Mouse (Mus musculus) layer of hippocampus, adult 2 months (tissue): ENCODE results near the gene Map3k5. TPM values are rescaled to one million over a fixed set of nuclear protein-coding genes. Genes with fewer than 3 reads are reported as not detected.
A peak's percentile ranks its signal among the peaks of the same experiment; 100 is the strongest.

ENCODE experiments used
- DNase-seq, 2 experiments: peaks; one replicate each; pipeline ENCODE4 v3.0.0; 2022; ENCODE audit warnings: low spot score in 2 of 2
- H3K27ac ChIP-seq: fragments of 200-600 bp; 2 replicates; pipeline ENCODE4 v1.8.1; 2022
- H3K4me3 ChIP-seq: fragments of 200-600 bp; 2 replicates; pipeline ENCODE4 v1.8.1; 2022; ENCODE audit warnings: mild to moderate bottlenecking
- CTCF ChIP-seq: fragments of 200-600 bp; conservative IDR thresholded peaks from 2 replicates; pipeline ENCODE4 v1.8.1; 2022; ENCODE audit warnings: antibody characterized with exemption, mild to moderate bottlenecking, moderate library complexity
- total RNA-seq, 2 experiments: library from RNA; stranded (reverse); gene quantifications; 2 replicates each; pipeline ENCODE4 v1.2.3; 2021

Map3k5 gene
- total RNA-seq, 2 experiments from 2014 or later = 30.6 to 33.1 TPM

- TF ChIP-seq CTCF = no peak
- DNase-seq = no peak
- no peak overlapping the region for H3K4me3 ChIP-seq
- H3K27ac ChIP-seq = no peak overlapping the region
Measured at GRCm38 (mm10) chr10:19989986-19990385, 55.7 kb downstream of the Map3k5 start.

DNA sequence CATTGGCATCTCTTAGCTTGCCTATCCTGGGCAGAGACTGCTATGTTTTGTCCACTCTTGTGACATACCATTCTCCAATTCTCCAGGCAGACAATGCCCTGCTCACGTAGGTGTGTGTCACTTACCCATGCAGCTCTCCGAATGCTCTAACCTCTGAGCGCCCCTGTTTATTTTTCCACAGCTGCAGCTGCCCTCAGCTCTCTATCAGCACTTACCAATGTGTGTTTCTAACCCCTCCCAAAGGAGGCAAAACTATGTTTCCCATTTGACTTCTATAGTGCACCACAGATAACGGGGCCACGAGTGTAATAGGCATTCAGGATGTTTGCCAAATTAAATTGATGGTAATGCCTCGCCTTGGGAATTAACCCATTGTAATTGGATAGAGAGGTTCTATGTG, 56.4 kb downstream of the Map3k5 start:
- H3K4me3 ChIP-seq = no peak overlapping the region
- no peak for DNase-seq
- no peak for TF ChIP-seq CTCF
- H3K27ac ChIP-seq = no peak overlapping the region

- no peak for DNase-seq
- no peak for TF ChIP-seq CTCF
- H3K27ac ChIP-seq = no peak overlapping the region
- no peak overlapping the region for H3K4me3 ChIP-seq
Measured at GRCm38 (mm10) chr10:19991237-19991865, 57.1 kb downstream of the Map3k5 start.

GRCm38 (mm10) chr10:19991866-19992252, 57.6 kb downstream of the Map3k5 start:
- TF ChIP-seq CTCF = no peak

GRCm38 (mm10) chr10:19994469-19995450, 60.5 kb downstream of the Map3k5 start:
- no peak overlapping the region for H3K27ac ChIP-seq
- H3K4me3 ChIP-seq = no peak overlapping the region
- no peak for DNase-seq
- TF ChIP-seq CTCF = no peak

More at GRCm38 (mm10) chr10:19991866-19992252, 57.6 kb downstream of the Map3k5 start:
- no peak overlapping the region for H3K27ac ChIP-seq
- H3K4me3 ChIP-seq = no peak overlapping the region
- no peak for DNase-seq

GRCm38 (mm10) chr10:19996151-19996550, 61.9 kb downstream of the Map3k5 start:
- TF ChIP-seq CTCF = no peak
- H3K4me3 ChIP-seq = no peak overlapping the region
- H3K27ac ChIP-seq = no peak overlapping the region
- no peak for DNase-seq

- Histone ChIP-seq H3K4me3 (no peak overlapping the region), H3K27ac (no peak overlapping the region)
- no peak for TF ChIP-seq CTCF
- DNase-seq = no peak
Measured at GRCm38 (mm10) chr10:19999703-20000407, 65.6 kb downstream of the Map3k5 start.

DNA sequence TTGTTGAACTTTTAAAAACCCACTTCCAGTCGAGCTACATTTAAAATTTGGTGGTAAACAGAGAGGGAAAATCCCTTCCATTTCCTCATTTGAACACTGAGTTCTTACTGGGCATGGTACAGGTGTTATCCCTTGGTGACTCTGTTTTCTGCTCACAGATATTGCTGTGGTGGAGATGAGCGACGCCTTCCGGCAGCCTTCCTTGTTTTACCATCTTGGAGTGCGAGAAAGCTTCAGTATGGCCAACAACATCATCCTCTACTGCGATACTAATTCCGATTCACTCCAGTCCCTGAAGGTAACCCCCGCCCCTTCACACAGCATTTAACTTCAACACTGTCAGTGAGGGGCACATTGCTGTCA, 66.1 kb downstream of the Map3k5 start:
- Histone ChIP-seq H3K4me3 (no peak overlapping the region), H3K27ac (no peak overlapping the region)
- no peak for DNase-seq
- no peak for TF ChIP-seq CTCF

DNA sequence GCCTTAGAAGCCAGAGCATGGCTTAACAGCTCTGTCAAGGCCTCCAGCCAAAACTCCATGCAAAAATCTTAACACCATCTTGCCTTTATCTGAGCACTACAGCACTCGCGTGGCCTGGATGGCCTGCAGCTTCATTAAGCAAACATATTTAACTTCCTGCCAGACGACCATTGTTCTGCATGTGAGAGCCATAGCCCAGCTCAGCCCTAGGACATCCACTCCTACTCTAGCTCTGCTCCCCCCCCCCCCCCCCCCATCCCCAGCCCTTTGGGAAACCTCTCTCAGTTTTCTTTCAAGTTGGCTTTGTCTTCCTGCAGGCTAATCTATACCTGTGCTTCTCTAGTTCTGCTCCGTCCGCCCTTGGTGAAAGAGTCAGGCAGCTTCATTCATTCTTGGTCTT, 67.7 kb downstream of the Map3k5 start:
- no peak for DNase-seq
- no peak overlapping the region for H3K4me3 ChIP-seq
- no peak overlapping the region for H3K27ac ChIP-seq
- TF ChIP-seq CTCF = no peak

DNA sequence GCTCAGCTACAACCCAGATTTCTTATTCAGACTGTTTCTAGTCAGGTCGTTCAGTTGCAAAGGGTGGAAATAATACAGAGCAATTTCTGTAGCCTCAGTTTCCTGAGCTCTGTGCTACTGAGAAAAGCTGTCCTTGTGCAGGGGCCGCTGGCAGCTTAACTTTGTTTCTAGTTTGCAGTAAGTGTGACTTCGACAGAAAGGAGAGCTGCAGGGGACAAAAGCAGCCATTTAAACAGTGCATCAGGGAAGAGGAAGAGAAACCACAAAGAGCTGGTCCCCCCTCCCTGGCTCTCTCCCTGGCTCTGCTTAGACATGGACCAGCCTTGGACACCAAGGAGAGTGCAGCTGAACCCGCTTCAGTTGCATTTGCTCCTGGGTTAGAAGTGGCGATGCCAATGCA, 68.7 kb downstream of the Map3k5 start:
- H3K4me3 ChIP-seq = no peak overlapping the region
- H3K27ac ChIP-seq = no peak overlapping the region
- TF ChIP-seq CTCF = no peak
- DNase-seq = no peak

DNA sequence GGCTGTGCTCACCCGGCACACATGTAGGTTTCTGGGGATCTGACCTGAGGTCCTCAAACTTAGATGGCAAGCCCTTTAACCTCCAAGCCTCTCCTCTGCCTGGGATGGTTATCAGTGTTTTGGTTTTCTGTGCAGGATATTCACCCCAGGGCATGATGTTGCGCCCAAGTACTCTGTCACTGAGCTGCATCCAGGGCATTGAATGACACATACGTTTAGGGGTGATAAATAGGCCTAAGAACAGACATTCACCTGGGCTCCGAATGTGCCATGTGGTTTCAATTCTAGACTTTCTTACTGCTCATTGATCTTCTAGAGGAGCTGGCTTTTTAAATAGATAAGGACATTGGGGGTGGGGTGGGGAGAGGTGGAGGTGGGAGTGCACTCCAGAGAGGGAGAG, 70.5 kb downstream of the Map3k5 start:
- no peak overlapping the region for H3K4me3 ChIP-seq
- TF ChIP-seq CTCF = no peak
- no peak overlapping the region for H3K27ac ChIP-seq
- no peak for DNase-seq

DNA sequence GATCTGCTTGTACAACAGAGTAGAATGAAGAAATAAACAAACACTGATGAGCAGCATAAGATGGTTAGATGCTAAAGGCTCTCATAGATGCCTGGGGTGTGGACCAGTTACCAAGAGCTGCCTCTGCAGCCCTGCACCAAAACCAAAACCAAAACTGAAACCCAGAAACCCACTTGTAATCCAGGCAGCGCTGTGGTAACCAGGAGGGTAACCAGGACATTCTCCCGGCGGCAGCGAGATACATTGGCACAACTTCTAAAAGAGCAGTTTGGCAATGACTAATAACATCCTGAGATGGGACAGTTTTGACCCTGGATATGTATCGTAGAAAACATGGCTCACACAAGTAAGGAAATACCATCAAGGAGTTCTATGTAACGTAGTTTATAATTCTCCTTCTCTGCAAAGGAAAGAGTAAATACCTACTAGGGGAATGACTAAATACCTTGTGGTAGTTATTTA, 71.2 kb downstream of the Map3k5 start:
- no peak for TF ChIP-seq CTCF
- DNase-seq = no peak
- no peak overlapping the region for H3K27ac ChIP-seq
- H3K4me3 ChIP-seq = no peak overlapping the region; the same call in 1 of the 2 replicates

DNA sequence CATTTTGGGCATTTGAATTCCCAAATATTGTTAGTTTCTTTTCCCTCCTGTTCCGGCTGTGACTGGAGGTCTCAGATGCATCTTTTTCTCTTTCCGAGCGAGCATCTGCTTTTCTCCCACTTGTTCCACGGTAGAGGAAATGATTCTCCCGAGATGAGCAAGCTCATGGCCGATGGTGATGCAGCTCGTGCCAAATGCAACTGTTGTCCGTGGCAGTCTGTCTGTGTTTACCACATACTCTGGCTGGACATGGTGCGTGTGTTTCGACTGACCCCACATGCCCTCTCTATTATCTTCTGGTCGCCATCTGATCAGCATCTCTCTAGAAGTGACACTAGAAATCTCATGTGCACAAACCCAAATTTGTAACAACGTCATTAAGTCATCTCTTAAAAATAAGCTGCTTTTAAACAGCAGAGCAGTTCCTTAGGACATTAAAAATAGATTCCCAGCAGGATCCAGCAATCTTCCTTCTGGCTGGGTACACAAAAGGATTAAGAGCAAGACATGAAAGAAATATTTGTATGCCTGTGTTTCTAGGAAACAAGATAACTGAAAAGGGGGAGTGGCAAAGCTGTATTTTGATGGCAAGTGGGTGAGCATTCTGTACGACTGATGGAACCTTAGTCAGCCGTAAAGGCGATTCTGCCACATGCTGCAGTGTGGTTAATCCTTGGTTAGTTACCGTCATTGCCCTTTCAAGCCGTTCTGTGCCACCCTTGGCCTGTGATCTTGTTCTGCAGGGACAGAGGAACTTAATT, 72.2 kb downstream of the Map3k5 start:
- no peak for TF ChIP-seq CTCF
- Histone ChIP-seq H3K27ac (peak overlapping the region; percentile 53), H3K4me3 (peak overlapping the region; percentile 36)
- peak; percentile 13 to 27 for DNase-seq
